Mouse (Mus musculus) lung, embryonic 14.5 days (tissue): Measurements from ENCODE around the gene Psmb5. TPM values are rescaled to one million over a fixed set of nuclear protein-coding genes. Genes with fewer than 3 reads are reported as not detected.

ENCODE experiments used
- ATAC-seq: fragments of 200-750 bp; cut with Nextera tagmentation; 2 replicates; pipeline ENCODE4 v1.8.0; 2017; ENCODE audit warnings: mild to moderate bottlenecking, moderate TSS enrichment, moderate library complexity; ENCODE audit not compliant: insufficient read depth
- DNase-seq: peaks from one replicate; pipeline ENCODE4 v3.0.0-alpha.2; 2015
- H3K27ac ChIP-seq: fragments of 300-500 bp; sonication (generic); 2 replicates; pipeline ENCODE4 v1.5.1; 2014; ENCODE audit warnings: low read depth, mild to moderate bottlenecking, moderate library complexity
- H3K27me3 ChIP-seq: fragments of 300-500 bp; sonication (generic); 2 replicates; pipeline ENCODE4 v1.6.1; 2014; ENCODE audit warnings: low read length, control low read depth; ENCODE audit not compliant: insufficient read depth
- H3K36me3 ChIP-seq: fragments of 300-500 bp; sonication (generic); 2 replicates; pipeline ENCODE4 v1.6.1; 2014; ENCODE audit warnings: control low read depth; ENCODE audit not compliant: insufficient read depth
- H3K4me1 ChIP-seq: fragments of 300-500 bp; sonication (generic); 2 replicates; pipeline ENCODE4 v1.6.1; 2014; ENCODE audit warnings: antibody characterized with exemption, control low read depth; ENCODE audit not compliant: insufficient read depth
- H3K4me2 ChIP-seq: fragments of 300-500 bp; sonication (generic); 2 replicates; pipeline ENCODE4 v1.6.1; 2014; ENCODE audit warnings: mild to moderate bottlenecking
- H3K4me3 ChIP-seq: fragments of 300-500 bp; sonication (generic); 2 replicates; pipeline ENCODE4 v1.5.1; 2014; ENCODE audit warnings: low read depth, low read length
- H3K9ac ChIP-seq: fragments of 300-500 bp; sonication (generic); 2 replicates; pipeline ENCODE4 v1.6.1; 2014
- H3K9me3 ChIP-seq: fragments of 300-500 bp; sonication (generic); 2 replicates; pipeline ENCODE4 v1.6.1; 2016; ENCODE audit warnings: low read depth, low read length, control low read depth
- CTCF ChIP-seq: IDR thresholded peaks from 2 replicates; pipeline ENCODE4 v1.5.1; 2016; ENCODE audit warnings: antibody characterized with exemption, low read depth
- WGBS: fragments of 180-500 bp; shearing (Covaris S2); extraction: QIAGEN DNeasy Blood & Tissue Kit; methylation state at CpG from one replicate; pipeline ENCODE4 v1.1.7; 2014; 5-methylcytosine and 5-hydroxymethylcytosine counted together
- polyA plus RNA-seq: library from polyadenylated mRNA; unstranded; fragments of >200 nt; fragmentation: Nextera tagmentation; extraction: Ambion mirVana; gene quantifications from 2 replicates; pipeline ENCODE4 v1.2.1, GENCODE M21; 2014

Gene Psmb5
- polyA plus RNA-seq, 1 experiment from 2014 or later, result 393 TPM

DNA sequence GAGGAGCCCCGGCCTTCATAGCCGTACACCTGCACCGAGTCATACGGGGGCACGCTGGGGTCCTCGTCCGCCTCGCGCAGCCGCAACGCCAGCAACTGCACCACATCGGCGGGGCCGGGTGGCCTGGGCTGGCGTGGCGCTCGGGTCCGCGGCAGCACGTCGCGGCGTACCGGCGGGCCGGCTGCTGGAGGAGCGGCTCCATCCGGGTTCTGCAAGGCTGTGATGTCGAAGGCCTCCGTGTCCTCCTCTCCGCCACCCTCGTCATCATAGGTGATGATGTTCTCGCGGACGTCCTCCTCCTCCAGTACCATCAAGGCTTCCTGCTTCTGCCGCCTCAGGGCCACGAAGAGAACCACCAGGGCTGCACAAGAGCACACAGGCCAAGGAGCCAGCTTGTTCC, 14.4 kb upstream of the Psmb5 start:
- Histone ChIP-seq H3K9ac (no peak overlapping the region), H3K4me2 (no peak overlapping the region), H3K4me3 (no peak overlapping the region), H3K27me3 (no peaks in the 10 kb centered on the region), H3K27ac (no peak overlapping the region), H3K9me3 (no peaks in the 10 kb centered on the region), H3K4me1 (no peaks in the 10 kb centered on the region), H3K36me3 (peaks cover 61% of the 10 kb centered on the region)
- DNase-seq, result no peak
- WGBS, result 86% methylated on average over 25 of the region's 37 CpGs
- no peak for ATAC-seq
- no peak for TF ChIP-seq CTCF

DNA sequence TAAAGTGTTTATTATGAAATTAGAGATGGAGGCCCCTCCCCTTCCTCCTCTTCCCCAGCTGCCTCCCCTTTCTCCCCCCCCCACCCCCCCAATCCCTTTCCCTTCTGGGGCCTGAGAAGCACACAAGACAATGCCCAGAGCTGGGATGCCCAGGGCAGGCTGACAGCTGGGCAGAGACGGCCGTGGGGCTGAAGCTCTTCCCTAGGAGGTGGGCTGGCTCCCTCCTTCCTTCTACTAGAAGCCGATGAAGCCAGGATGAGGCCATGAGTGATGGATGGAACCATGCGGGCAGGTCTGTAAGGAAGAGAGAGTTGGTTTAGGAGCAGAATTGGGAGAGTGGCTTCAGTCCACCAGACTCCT, 13.4 kb upstream of the Psmb5 start:
- peaks cover 51% of the 10 kb centered on the region for H3K36me3 ChIP-seq
- H3K4me3 ChIP-seq, result no peak overlapping the region
- H3K27ac ChIP-seq, result no peak overlapping the region
- no peaks in the 10 kb centered on the region for H3K9me3 ChIP-seq
- no peak for DNase-seq
- ATAC-seq, result no peak
- H3K4me2 ChIP-seq, result no peak overlapping the region
- no peak for TF ChIP-seq CTCF
- no peak overlapping the region for H3K9ac ChIP-seq
- 62% methylated on average over 4 of the region's 4 CpGs for WGBS
- H3K27me3 ChIP-seq, result no peaks in the 10 kb centered on the region
- H3K4me1 ChIP-seq, result no peaks in the 10 kb centered on the region

DNA sequence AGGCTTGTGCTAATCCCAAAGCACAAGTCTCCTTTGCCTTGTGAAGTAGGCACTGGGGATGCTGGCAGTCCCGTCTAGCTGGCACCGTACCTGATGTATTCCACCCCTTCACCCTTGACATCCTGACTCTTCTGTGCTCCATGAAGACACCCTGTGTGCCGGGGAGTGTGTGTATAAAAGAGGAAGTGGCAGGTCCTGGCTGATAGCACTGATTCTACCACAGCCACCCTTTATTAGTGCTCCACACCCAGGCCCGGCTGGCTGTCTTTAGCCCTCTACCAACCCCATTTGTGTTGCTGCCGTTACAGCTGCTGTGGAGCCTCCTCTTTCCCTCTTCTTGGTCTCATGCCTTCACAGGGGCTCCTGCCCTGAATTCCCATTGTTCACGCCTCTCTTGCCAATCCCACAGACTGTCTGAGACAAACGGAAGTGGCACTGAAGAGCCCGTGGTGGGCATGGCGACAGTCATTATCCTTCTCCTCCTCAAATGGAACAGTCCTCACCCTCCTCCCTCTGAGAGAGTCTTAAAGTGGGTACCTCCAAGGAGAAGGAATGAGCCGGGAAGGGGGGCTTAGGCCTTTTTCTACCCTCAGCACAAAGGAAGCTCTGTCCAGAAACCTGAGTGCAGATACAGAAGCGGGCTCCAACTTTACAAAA, 12.9 kb upstream of the Psmb5 start:
- Histone ChIP-seq H3K27me3 (no peaks in the 10 kb centered on the region), H3K9ac (no peak overlapping the region), H3K4me3 (no peak overlapping the region), H3K4me1 (no peaks in the 10 kb centered on the region), H3K9me3 (no peaks in the 10 kb centered on the region), H3K27ac (no peak overlapping the region), H3K4me2 (no peak overlapping the region), H3K36me3 (peaks cover 47% of the 10 kb centered on the region)
- ATAC-seq (no peak), DNase-seq (no peak)
- 75% methylated on average over 11 of the region's 11 CpGs for WGBS
- TF ChIP-seq CTCF, result no peak

DNA sequence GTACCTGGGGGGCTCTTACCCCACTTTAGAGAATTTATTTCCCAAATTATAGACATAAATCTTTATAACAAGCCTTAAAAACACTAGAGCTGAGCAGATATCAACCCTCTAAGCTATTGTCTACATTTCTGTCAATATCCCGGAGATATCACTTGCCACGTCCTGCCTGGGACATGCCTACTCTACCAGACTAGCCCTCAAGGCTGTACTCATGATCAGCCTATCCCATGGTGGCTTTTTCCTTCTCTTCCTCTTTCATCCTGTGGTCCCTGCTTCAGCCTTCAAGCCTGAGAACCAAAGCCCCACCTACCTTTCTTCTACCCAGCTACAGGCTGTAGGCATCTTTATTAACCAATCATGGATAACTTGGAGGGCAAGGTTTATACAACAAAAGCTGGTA, 12.0 kb upstream of the Psmb5 start:
- Histone ChIP-seq H3K27me3 (no peaks in the 10 kb centered on the region), H3K4me1 (no peaks in the 10 kb centered on the region), H3K9ac (no peak overlapping the region), H3K4me2 (no peak overlapping the region), H3K36me3 (peaks cover 46% of the 10 kb centered on the region), H3K4me3 (no peak overlapping the region), H3K27ac (no peak overlapping the region), H3K9me3 (no peaks in the 10 kb centered on the region)
- DNase-seq (no peak), ATAC-seq (no peak)
- 77% methylated on average over 2 of the region's 2 CpGs for WGBS
- no peak for TF ChIP-seq CTCF

DNA sequence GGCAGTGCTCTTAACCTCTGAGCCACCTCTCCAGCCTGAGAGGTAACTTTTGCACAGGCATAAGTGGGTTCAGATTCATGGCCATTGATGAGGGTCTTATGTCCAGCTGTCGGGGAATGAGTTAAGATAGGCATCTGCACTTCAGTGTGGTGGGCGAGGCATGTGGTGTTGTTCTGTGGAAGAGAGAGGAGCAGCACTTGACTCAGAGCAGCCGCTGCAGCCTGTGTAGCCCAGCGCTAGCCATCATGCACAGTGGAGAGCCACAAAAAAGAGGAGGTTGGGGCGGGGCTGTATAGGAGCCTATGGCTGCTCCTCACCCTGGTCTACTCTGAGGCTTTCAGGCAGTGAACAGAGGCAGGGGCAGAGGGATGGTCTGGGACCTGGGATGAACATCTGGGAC, 10.3 kb upstream of the Psmb5 start:
- Histone ChIP-seq H3K27ac (0 out of 2 replicates have a peak overlapping the region, but pooled peaks have one; percentile 18), H3K4me1 (no peaks in the 10 kb centered on the region), H3K27me3 (no peaks in the 10 kb centered on the region), H3K4me2 (no peak overlapping the region), H3K9me3 (no peaks in the 10 kb centered on the region), H3K4me3 (no peak overlapping the region), H3K9ac (no peak overlapping the region), H3K36me3 (peaks cover 30% of the 10 kb centered on the region)
- TF ChIP-seq CTCF, result no peak
- DNase-seq (no peak), ATAC-seq (no peak)
- WGBS, result 68% methylated on average over 5 of the region's 5 CpGs

DNA sequence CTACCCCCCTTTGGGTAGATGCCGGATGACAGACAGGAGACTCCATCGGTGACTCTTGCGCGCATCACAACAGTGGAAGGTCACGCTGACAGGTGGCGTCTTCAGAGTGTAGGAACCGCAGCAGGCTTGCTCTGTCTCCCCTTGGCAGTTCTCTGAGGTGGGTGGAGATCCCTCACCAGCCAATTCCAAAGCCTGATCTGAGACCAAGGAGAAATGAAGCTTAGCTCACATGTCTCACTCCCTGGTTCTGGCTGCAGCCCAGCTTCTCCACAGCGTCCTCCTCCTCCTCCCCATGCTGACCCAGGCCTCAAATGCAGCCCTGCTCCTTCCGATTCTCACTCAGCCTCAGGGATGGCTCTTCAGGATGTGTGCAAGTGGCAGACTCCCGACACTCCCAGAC, 7.2 kb upstream of the Psmb5 start:
- WGBS, result 62% methylated on average over 10 of the region's 10 CpGs

DNA sequence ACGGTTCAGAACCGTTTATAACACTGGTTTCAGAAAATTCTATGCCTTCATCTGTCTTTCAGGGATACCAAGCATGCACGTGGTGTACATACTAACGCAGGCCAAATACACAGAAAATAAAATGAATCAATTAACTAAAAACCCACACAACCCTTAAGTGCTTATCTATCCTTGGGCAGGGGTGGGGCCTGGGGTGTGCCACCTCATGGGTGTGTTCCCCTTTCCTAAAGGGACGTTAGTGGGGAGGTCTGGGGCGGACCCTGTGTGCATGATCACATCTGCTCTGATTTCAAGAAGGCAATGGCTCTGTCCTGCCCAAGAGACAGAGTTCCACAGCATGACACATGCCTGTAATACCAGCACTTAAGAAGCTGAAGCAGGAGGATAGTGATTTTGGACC, 5.5 kb upstream of the Psmb5 start:
- Histone ChIP-seq H3K27me3 (no peaks in the 10 kb centered on the region), H3K27ac (no peak overlapping the region), H3K9me3 (no peaks in the 10 kb centered on the region), H3K4me1 (no peaks in the 10 kb centered on the region), H3K4me3 (no peak overlapping the region), H3K9ac (no peak overlapping the region), H3K4me2 (no peak overlapping the region), H3K36me3 (no peaks in the 10 kb centered on the region)
- 80% methylated on average over 6 of the region's 6 CpGs for WGBS
- DNase-seq, result no peak
- ATAC-seq, result no peak
- TF ChIP-seq CTCF, result no peak

More for the DNA sequence above, 7.2 kb upstream of the Psmb5 start:
- no peaks in the 10 kb centered on the region for H3K4me1 ChIP-seq
- DNase-seq (no peak), ATAC-seq (no peak)
- H3K9me3 ChIP-seq, result no peaks in the 10 kb centered on the region
- no peak overlapping the region for H3K4me2 ChIP-seq
- H3K9ac ChIP-seq, result no peak overlapping the region
- H3K27ac ChIP-seq, result no peak overlapping the region
- TF ChIP-seq CTCF, result no peak
- no peaks in the 10 kb centered on the region for H3K36me3 ChIP-seq
- no peaks in the 10 kb centered on the region for H3K27me3 ChIP-seq
- H3K4me3 ChIP-seq, result no peak overlapping the region
